Mouse (Mus musculus) CD4-positive, CD25-positive, alpha-beta regulatory T cell, adult 9 weeks (primary cell): ENCODE results near the gene Phb. TPM values are rescaled to one million over a fixed set of nuclear protein-coding genes. Genes with fewer than 3 reads are reported as not detected.

ENCODE experiments used
- polyA plus RNA-seq: library from polyadenylated mRNA; unstranded; fragments of 100-300 nt; shearing (Covaris generic); gene quantifications from one replicate; pipeline ENCODE4 v1.2.1, GENCODE M21; 2017

Phb gene
- polyA plus RNA-seq, result 104 TPM

GRCm38 (mm10) chr11:95666529-95667149 is at the start of gene Phb:
Gene Phb (plus strand): TSS chr11:95666957.

DNA sequence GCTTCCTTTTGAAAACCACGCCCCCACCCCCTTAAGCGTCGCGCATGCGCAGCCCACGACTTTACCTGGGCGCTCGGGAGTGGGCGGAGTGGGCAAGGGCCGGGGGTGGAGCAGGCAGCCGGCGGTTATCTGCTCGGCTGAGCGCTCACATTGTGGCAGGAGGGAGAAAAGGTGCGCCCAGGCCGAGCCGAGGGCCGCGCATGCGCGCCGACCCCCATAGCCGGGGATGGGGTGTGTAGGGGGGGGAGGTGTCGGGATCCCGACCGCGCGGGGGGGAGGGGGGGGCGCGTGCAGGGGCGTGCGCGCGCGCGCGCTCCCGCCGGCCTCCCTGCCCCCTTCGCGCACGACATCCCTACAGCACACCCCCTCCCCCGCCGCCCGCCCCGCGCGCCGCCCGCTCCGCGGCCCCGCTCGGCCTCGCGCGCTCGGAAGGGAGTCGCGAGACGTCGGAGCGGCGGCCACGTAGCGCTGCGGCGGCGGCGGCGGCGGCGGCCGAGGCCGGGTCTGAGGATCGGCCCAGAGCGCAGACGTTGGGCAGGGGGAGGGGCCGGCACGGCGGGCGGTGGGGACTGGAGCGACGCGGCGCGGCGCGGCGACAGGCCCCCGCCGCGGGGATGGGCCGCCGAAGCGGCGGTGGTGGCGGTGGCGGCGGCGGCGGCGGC is 45.9 kb downstream of the Phb start, which contains the start of gene Zfp652:
TSS of gene Zfp652 (plus strand) at position 111 of the 662 bp plus-strand sequence.

GRCm38 (mm10) chr11:95723287-95723686 is 56.5 kb downstream of the Phb start, which contains the start of gene B130006D01Rik:
Gene B130006D01Rik (plus strand): TSS chr11:95723587.

Other genes starting within 250 kb of the Phb start
- not detected for gene Nxph3, start 152.4 kb upstream of the Phb start, polyA plus RNA-seq
- not detected for gene Ngfr, start 79.2 kb upstream of the Phb start, polyA plus RNA-seq
- gene Zfp652, start 45.7 kb downstream of the Phb start, polyA plus RNA-seq, result 8.7 TPM
- gene B130006D01Rik, start 56.6 kb downstream of the Phb start, polyA plus RNA-seq, result 2.1 TPM
- not detected for gene Phospho1, start 157.5 kb downstream of the Phb start, polyA plus RNA-seq
- gene Gngt2, start 170.3 kb downstream of the Phb start, polyA plus RNA-seq, result 46.6 TPM
- gene Abi3, start 175.5 kb downstream of the Phb start, polyA plus RNA-seq, result 79.5 TPM
- not detected for gene B4galnt2, start 247.9 kb downstream of the Phb start, polyA plus RNA-seq